Mouse (Mus musculus): ENCODE data around the gene Cks2.

DNA sequence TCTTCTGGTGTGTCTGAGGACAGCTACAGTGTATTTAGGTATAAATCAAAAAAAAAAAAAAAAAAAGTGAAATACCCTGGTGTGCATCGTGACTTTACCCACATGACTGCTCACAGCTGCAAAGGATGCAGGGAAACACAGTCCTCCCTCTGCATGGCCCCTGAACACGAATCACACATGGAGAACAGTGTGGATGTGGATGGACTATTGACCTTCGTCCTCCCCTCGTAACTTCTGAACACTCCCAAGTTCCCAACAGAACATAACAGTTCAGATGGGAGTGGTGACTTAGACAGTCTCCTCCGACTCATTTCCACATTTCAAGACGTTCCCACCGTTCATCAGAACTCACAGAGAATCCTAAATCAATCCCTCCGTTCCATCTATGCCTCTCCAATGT lies 42.3 kb upstream of the Cks2 start:
- TF ChIP-seq CTCF (IDR thresholded peaks at IDR 0.05; ENCODE audit: low read depth, low read length): no peak
- no peak for TF ChIP-seq POLR2A (IDR thresholded peaks at IDR 0.05; ENCODE audit: borderline replicate concordance, low read depth, low read length)
